Mouse (Mus musculus) layer of hippocampus, postnatal 36 days (tissue): ENCODE data around the gene Mbnl2. TPM values are rescaled to one million over a fixed set of nuclear protein-coding genes. Genes with fewer than 3 reads are reported as not detected.

Source experiments
- DNase-seq, 2 experiments: peaks; one replicate each; pipeline ENCODE4 v3.0.0; 2022
- total RNA-seq, 2 experiments: library from RNA; stranded (reverse); gene quantifications; 2 replicates each; pipeline ENCODE4 v1.2.3; 2021

Gene Mbnl2
- total RNA-seq = 100 to 1,000 TPM; 249 TPM

- peak; percentile 95 to 97 for DNase-seq
These were observed at the start of gene Mbnl2 for GRCm38 (mm10) chr14:120275246-120276238. Mbnl2 (plus strand) TSS chr14:120275669.

DNA sequence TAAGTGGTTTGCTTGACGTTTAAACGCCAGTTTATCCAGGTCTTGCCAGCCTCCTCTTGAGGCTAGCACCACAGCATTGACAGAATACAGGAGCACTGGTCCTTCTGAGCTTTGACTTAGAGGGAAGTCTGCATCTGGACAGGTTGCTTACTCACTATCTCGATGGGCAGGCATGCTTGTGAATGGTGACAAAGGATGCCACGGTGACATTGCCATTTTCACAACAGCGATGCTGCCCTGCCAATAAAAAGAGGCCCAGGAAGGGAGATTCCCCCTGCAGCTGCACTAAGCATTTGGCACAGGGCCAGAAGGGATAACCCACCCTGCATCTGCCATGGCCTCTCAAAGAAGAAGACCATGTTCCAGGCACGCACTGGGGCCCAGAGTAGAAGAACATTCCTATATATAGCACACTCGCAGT, 43.4 kb upstream of the Mbnl2 start:
- no peak for DNase-seq

DNA sequence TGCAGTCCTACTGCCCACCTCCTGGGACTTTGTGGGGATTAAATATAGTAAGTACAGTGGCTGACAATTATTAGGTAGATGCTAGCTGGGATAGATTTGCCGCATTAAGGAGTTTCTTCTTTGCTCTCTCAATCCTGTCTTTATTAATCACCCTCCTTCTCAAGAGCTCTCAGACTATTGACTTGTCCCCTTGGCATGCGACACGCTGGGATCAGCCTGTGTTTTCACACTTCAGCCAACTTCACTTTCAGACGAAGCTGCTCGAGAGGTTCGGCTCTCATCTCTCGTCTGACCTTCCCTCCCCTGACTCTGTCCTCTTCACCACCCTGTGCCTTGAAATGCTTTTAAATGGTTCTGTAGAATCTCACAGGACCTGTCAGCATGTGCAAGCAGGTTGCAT, 39.9 kb upstream of the Mbnl2 start:
- no peak for DNase-seq

GRCm38 (mm10) chr14:120238501-120238900, 37.0 kb upstream of the Mbnl2 start:
- DNase-seq = no peak

- no peak for DNase-seq
These were observed 35.3 kb upstream of the Mbnl2 start for GRCm38 (mm10) chr14:120240209-120240608.

DNA sequence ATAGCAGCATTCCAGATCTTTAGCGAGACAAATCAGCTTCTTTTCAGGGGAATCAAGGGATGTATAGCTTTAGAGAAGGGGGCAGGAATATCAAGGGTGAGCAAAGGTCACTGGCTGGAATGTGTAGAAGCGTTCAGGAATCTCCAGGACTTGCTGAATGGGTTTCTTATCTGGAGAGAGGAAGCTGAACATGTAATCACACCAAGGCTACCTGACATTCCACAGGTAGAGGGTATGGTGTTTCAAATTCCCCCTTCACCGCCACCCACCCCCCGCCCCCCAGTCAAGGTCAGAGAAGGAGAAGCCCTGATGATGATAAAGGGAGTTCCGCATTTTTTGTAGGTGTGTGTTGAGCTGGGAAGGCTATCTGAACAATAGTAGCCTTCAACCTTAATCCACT, 32.8 kb upstream of the Mbnl2 start:
- DNase-seq = no peak

GRCm38 (mm10) chr14:120245081-120245705, 30.3 kb upstream of the Mbnl2 start:
- DNase-seq = no peak

- DNase-seq = no peak
These were observed 22.1 kb upstream of the Mbnl2 start for GRCm38 (mm10) chr14:120253331-120253730.

DNA sequence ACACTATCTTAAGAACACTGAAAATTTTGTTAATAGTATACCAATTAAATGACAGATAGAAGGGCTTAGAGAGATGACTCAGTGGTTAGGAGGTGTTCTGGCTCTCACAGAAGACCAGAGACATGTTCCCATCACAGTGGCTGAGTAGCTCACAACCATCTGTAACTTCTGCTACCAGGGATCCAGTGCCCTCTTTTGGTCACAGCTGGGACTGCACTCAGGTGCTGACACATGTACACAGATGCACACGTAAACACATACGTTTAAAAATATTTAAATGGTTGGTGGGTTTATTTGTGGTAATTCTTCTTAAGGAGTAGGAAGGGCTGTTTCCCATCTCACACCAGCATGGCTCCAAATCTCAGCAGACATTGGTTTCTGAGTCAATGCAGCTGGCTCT, 19.3 kb upstream of the Mbnl2 start:
- DNase-seq = no peak

DNA sequence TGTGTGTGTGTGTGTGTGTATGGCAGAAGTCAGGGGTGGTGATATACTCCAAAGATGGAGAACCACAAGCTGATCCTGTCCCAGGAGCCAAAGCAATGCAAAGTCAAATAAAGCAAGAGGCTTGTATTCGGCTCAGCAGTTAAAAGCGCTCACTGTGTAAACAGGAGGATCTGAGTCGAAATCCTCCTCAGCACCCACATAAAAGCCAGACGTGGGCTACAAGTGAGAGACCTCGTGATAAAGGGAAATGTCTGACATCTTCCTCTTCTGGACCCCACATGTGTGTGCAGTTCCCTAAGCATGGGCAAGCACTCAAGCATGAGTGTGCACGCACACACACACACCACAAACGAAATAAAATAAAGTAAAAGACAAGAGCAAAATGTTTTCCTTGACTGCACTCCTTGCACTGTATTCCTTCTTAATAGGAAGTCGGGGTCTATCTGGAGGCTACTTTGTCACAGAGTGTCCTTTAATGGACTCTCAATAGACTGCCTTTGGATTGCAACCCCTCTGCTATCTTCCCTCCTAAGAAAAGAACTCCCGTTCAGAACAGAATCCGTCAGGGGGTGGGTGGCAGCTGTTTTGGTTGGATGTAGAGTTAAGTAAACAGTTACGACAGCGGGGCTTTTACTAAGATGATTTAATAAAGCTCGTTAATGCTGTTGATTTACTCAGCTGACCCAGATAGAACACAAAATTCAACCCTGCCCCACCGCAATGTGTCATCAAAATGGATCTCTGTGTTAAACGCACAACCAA, 18.7 kb upstream of the Mbnl2 start:
- DNase-seq = no peak

- DNase-seq = no peak
These were observed 18.0 kb upstream of the Mbnl2 start for GRCm38 (mm10) chr14:120257483-120257882.

GRCm38 (mm10) chr14:120259426-120259825, 16.0 kb upstream of the Mbnl2 start:
- DNase-seq = no peak

GRCm38 (mm10) chr14:120261606-120262005, 13.9 kb upstream of the Mbnl2 start:
- no peak for DNase-seq

DNA sequence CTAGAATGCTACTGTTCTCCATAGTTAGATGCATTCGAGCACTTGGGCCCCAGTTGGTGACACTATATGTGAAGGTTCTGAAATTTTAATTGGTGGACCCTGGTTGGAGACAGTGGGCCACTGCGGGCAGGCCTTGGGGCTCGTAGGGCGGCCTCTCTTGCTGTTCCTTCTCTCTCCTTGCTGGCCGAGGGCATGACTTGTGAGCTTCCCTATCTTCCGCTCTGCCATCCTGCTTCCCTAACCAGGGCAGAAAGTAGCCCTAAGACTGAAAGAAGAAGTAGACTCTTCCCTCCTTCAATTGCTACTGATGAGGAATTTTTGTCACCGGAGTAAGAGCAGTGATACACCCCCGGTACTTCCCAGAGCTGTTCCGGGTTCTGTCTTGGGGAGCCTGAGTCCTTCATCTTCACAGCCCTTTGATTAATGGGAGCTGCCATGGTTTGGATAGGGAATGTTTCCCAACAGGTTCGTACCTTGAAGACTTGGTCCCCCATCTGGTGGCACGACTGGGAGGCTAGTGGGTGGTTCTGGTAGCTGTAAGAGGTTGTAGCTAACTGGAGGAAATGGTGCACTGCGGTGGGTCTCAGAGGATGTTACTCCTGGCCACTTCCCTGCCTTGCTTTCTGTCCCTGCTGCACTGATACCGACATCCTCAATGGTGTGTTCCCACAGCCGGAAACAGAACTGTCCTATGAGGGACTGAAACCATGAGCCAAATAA, 12.6 kb upstream of the Mbnl2 start:
- no peak for DNase-seq

GRCm38 (mm10) chr14:120263380-120264135, 11.9 kb upstream of the Mbnl2 start:
- no peak for DNase-seq

GRCm38 (mm10) chr14:120265886-120266285, 9.6 kb upstream of the Mbnl2 start:
- no peak for DNase-seq

GRCm38 (mm10) chr14:120267130-120267529, 8.3 kb upstream of the Mbnl2 start:
- DNase-seq = no peak

GRCm38 (mm10) chr14:120270031-120270430, 5.4 kb upstream of the Mbnl2 start:
- no peak for DNase-seq

- DNase-seq = no peak
These were observed 4.8 kb upstream of the Mbnl2 start for GRCm38 (mm10) chr14:120270633-120271032.

- DNase-seq = no peak
These were observed 4.4 kb upstream of the Mbnl2 start for GRCm38 (mm10) chr14:120271096-120271495.

GRCm38 (mm10) chr14:120273766-120274165, 1.7 kb upstream of the Mbnl2 start:
- no peak for DNase-seq
